Mouse (Mus musculus) bone marrow, adult 2 months (tissue): ENCODE data around the gene Ankfn1.

Source experiments
- CTCF ChIP-seq: fragments of 200-500 bp; IDR thresholded peaks from 2 replicates; pipeline ENCODE4 v1.5.1; 2011; ENCODE audit warnings: low read length, control low read depth; ENCODE audit not compliant: control insufficient read depth, insufficient read depth
- POLR2A ChIP-seq: fragments of 200-500 bp; IDR thresholded peaks from 2 replicates; pipeline ENCODE4 v1.6.1; 2011; ENCODE audit warnings: low read depth, mild to moderate bottlenecking, control low read depth, low read length, borderline replicate concordance; ENCODE audit not compliant: control insufficient read depth

- TF ChIP-seq CTCF (no peak), POLR2A (no peak)
These were observed 26.5 kb upstream of the Ankfn1 start for GRCm38 (mm10) chr11:89803974-89804373.
